Mouse (Mus musculus): ENCODE measurements around the gene Hagh.

The Hagh gene

GRCm38 (mm10) chr17:24888862-24889261 is 48.9 kb downstream of the Hagh start:
- TF ChIP-seq GATA4 (IDR thresholded peaks at IDR 0.05; ENCODE audit: insufficient replicate concordance, low read length): no peak

- TF ChIP-seq GATA4 (IDR thresholded peaks at IDR 0.05; ENCODE audit: insufficient replicate concordance, low read length): no peak
Measured at GRCm38 (mm10) chr17:24890151-24891092, 50.5 kb downstream of the Hagh start.

DNA sequence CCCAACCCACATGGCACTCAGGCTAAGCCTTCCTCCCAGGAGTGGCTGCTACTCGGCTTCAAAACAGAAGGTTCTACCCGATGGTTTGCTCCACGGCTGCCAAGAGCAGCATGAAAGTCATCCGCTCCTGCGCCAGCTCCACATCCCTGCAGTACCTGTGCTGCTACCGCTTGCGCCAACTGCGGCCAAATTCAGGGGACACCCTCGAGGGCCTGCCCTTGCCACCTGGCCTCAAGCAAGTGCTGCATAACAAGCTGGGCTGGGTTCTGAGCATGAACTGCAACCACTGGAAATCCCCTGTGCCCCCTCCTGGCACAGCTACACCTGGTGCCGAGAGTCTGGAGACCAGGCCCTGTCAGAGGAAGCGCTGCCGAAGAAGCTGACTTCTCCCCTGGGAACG is 51.4 kb downstream of the Hagh start:
- TF ChIP-seq GATA4 (IDR thresholded peaks at IDR 0.05; ENCODE audit: insufficient replicate concordance, low read length): no peak

- TF ChIP-seq GATA4 (IDR thresholded peaks at IDR 0.05; ENCODE audit: insufficient replicate concordance, low read length): no peak
Measured at GRCm38 (mm10) chr17:24892785-24893184, 52.8 kb downstream of the Hagh start.

- no peak for TF ChIP-seq GATA4 (IDR thresholded peaks at IDR 0.05; ENCODE audit: insufficient replicate concordance, low read length)
Measured at GRCm38 (mm10) chr17:24893276-24893675, 53.3 kb downstream of the Hagh start.

DNA sequence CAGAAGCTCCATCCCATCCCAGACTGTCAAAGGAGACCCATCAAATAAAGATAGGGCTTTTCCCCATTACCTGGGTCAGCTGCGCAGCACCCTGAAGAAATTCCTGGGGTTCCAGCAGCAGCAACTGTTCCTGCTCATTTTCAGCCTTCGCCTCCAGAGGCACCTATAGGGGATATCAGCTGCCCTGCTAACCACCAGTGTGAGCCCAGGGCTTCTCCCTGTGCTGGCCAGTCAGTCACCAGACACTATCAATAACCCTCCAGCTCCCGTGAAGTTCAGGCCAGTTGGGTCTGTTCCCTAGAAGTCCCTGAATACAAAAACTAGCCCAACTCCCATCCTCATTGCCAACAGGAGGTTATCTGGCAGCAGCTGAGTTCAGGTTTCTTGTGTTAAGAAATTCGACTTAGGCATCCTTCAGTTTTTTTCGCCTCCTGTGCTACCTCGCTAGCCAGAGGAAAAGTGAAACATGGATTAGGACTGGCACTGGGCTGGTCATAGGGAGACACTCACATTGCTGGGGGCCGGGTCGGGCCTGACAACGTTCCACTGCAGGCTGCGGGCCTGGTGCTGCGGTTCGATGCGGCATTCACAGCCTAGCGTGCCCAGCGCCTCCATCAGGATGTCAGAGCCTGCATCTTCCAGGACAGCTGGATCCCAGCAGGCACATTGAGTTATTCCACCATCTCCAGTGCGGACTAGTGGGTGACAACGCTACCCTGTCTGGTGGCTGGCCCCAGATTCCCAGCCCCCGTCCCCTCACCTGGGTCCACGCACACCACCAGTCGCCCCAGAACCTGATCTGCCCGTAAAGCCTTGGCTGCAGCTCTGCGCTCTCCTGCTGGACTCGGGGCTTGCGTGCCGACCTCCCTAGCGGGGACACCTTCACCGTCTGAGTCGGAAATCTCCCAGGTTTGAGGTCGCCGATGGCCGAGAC is 54.4 kb downstream of the Hagh start:
- TF ChIP-seq GATA4 (IDR thresholded peaks at IDR 0.05; ENCODE audit: insufficient replicate concordance, low read length): no peak

DNA sequence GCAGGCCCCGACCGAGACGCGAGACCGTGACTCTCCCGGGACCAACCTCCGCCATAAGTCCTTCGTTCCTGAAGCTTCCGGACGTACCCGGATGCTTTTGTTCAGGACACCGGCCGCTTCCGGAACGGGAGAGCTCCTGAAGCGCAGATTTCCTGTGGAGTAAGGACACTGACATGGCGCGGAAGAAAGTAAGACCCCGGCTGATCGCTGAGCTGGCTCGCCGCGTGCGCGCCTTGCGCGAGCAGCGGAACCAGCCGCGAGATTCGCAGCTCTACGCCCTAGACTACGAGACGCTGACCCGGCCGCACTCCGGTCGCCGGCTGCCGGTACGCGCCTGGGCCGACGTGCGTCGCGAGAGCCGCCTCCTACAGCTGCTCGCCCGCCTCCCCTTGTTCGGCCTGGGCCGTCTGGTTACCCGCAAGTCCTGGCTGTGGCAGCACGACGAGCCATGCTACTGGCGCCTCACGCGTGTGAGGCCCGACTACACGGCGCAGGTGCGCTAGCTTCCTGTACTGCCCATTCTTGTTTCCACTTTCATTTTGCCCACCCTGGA is 55.1 kb downstream of the Hagh start, which contains the start of the genes Eme2 and Mrps34:
Eme2 (minus strand) TSS at position 93 of the 553 bp plus-strand sequence.
Mrps34 (plus strand) TSS at position 122 of the 553 bp plus-strand sequence.
- no peak; the same call in 1 of the 2 replicates for TF ChIP-seq GATA4 (IDR thresholded peaks at IDR 0.05; ENCODE audit: insufficient replicate concordance, low read length)

DNA sequence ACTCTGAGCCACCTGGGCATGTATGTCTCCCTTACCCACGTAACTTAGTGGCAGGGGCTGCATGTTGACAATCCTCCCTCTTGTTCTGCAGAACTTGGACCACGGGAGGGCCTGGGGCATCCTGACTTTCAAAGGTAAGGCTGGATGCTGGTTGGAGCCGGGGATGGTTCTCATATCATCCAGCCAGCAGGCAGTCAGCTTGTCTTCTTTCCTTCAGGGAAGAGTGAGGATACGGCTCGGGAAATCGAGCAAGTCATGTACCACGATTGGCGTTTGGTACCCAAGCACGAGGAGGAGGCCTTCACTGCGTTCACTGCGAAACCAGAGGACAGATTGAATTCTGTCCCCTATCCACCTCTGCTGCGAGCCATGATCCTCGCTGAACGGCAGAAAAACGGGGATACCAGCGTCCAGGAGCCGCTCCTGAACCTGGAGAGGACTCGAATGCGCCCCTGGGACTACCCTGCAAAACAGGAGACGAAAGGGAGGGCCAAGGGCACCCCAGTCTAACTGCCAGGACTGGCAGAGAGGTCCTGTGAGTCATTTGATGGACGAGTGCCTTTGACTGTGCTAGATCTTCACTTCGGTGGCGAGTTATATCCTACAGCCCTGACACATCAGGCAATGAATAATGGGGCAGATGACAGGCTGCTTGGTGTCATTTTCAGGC is 55.8 kb downstream of the Hagh start:
- TF ChIP-seq GATA4 (IDR thresholded peaks at IDR 0.05; ENCODE audit: insufficient replicate concordance, low read length): no peak

DNA sequence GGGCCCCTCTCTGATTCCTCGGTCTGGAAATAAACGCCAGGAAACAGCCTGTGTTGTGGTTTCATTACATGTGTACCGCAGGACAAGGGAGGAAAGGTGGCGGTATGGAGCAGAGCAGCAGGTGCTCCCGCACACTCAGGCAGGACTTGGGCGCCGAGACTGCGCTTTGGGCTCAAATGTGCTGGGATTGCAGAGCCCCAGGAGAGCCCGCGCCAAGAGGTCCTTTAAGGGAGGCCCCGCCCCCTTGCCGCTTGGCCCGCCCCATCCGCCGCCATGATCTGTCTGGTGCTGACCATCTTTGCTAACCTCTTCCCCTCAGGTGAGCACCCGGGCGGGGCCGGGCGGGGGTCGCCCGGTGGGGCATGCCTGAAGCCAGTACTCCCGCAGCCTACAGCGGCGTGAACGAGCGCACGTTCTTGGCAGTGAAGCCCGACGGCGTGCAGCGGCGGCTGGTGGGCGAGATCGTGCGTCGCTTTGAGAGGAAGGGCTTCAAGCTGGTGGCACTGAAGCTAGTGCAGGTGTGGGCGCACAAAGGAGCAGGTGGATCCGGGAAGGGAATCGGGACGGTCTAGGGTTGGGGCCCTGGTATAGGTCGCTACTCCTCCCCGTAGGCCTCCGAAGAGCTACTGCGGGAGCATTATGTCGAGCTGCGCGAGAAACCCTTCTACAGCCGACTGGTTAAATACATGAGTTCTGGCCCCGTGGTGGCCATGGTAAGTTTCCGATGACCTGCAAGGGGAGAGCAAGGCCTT is 56.5 kb downstream of the Hagh start, which contains the start of gene Nme3:
Nme3 (plus strand) TSS at position 260 of the 752 bp plus-strand sequence.
- no peak for TF ChIP-seq GATA4 (IDR thresholded peaks at IDR 0.05; ENCODE audit: insufficient replicate concordance, low read length)

DNA sequence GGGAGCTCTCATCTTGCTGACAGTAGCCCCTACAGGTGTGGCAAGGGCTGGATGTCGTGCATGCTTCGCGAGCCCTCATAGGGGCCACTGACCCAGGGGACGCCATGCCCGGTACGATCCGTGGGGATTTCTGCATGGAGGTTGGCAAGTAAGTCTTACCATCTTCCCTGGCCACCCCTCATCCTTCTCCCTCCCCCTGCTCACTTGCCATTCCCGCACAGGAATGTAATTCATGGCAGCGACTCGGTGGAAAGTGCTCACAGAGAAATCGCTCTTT is 57.0 kb downstream of the Hagh start:
- TF ChIP-seq GATA4 (IDR thresholded peaks at IDR 0.05; ENCODE audit: insufficient replicate concordance, low read length): no peak

DNA sequence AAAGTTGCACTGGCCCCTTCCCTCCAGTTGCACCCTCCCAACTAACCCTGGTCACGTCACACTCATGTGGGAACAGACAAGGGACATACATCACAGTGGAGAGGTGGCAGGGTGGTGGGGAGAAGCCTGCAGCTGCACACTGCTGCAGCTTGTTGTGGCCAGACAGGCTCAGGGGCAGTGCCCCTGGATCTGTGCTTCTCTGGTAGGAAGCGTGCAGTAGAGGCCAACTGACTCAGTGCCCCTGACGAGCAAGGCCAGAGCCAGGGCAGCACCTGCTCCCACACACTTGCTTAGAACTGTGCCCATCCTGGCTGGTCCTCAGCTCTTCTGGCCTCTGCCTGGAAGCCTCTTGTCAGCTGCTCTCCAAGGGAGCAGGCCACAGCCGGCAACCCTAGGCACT is 57.7 kb downstream of the Hagh start:
- TF ChIP-seq GATA4 (IDR thresholded peaks at IDR 0.05; ENCODE audit: insufficient replicate concordance, low read length): no peak

GRCm38 (mm10) chr17:24898041-24898854 is 58.3 kb downstream of the Hagh start:
- no peak for TF ChIP-seq GATA4 (IDR thresholded peaks at IDR 0.05; ENCODE audit: insufficient replicate concordance, low read length)

- no peak for TF ChIP-seq GATA4 (IDR thresholded peaks at IDR 0.05; ENCODE audit: insufficient replicate concordance, low read length)
Measured at GRCm38 (mm10) chr17:24899153-24899552, 59.2 kb downstream of the Hagh start.

Data from liver, adult (tissue).